22 mouse cellular contexts compared by ENCODE assay signal in genomic region chr11:112951421-112951820, GRCm38 (mm10).
DNase-seq lines count a peak whose midpoint lies in the region; ATAC-seq and TF ChIP-seq lines count a peak whose summit lies in the region.
"Had no signal": no experiment of that assay in that cellular context is flagged by ENCODE, and none has a peak within 500 bp of the region (broad histone marks: within the 10 kb centered on the region; RNA-seq: fewer than 3 reads in every experiment).

No protein-coding gene starts in this region.

- H3K36me3 ChIP-seq in forebrain, embryonic 13.5 days (ENCODE audit: poor library complexity, severe bottlenecking) = no peaks in the 10 kb centered on the region
- H3K36me3 ChIP-seq in forebrain, embryonic 15.5 days = no peaks in the 10 kb centered on the region
- H3K36me3 ChIP-seq in forebrain, embryonic 14.5 days (ENCODE audit: control insufficient read depth, insufficient read depth, low read length) = no peaks in the 10 kb centered on the region
- H3K36me3 ChIP-seq in forebrain, embryonic 10.5 days (replicated peaks) = no peaks in the 10 kb centered on the region
- H3K36me3 ChIP-seq: G1E had no signal

- H3K4me3 ChIP-seq in forebrain, embryonic 13.5 days = no peak overlapping the region
- no peak overlapping the region for H3K4me3 ChIP-seq in forebrain, embryonic 15.5 days
- no peak overlapping the region for H3K4me3 ChIP-seq in forebrain, embryonic 14.5 days (ENCODE audit: low read depth, low read length)
- H3K4me3 ChIP-seq in forebrain, embryonic 10.5 days = no peak overlapping the region
- H3K4me3 ChIP-seq in cerebellum, adult 2 months (replicated peaks; ENCODE audit: insufficient read depth, low read depth, low read length) = no peak overlapping the region

- TF ChIP-seq CTCF in brain, embryonic 14.5 days (IDR thresholded peaks at IDR 0.05; ENCODE audit: borderline replicate concordance, extremely low read depth, insufficient read depth, insufficient read length) = no peak
- TF ChIP-seq CTCF in cerebellum, adult 2 months (IDR thresholded peaks at IDR 0.05; ENCODE audit: borderline replicate concordance, insufficient read depth, low read depth, low read length) = no peak

- H3K4me2 ChIP-seq in forebrain, embryonic 13.5 days = no peak overlapping the region
- no peak overlapping the region for H3K4me2 ChIP-seq in forebrain, embryonic 15.5 days (replicated peaks)
- H3K4me2 ChIP-seq in forebrain, embryonic 14.5 days (ENCODE audit: low read length) = no peak overlapping the region

- no peak for TF ChIP-seq POLR2A in brain, embryonic 14.5 days (IDR thresholded peaks at IDR 0.05; ENCODE audit: borderline replicate concordance, extremely low read depth, insufficient read depth, insufficient read length, poor library complexity, severe bottlenecking)
- no peak for TF ChIP-seq POLR2A in cerebellum, adult 2 months (IDR thresholded peaks at IDR 0.05; ENCODE audit: borderline replicate concordance, insufficient read depth, low read length)

- H3K27ac ChIP-seq in forebrain, embryonic 13.5 days = 0 out of 2 replicates have a peak overlapping the region, but pooled peaks have one; percentile 25
- no peak overlapping the region for H3K27ac ChIP-seq in forebrain, embryonic 15.5 days (replicated peaks)
- no peak overlapping the region for H3K27ac ChIP-seq in forebrain, embryonic 14.5 days (ENCODE audit: low read depth, low read length)
- no peak overlapping the region for H3K27ac ChIP-seq in forebrain, embryonic 10.5 days
- H3K27ac ChIP-seq in cerebellum, adult 2 months (ENCODE audit: insufficient read depth, low read length) = no peak overlapping the region

- no peak overlapping the region for H3K9ac ChIP-seq in forebrain, embryonic 13.5 days
- H3K9ac ChIP-seq in forebrain, embryonic 15.5 days (replicated peaks) = no peak overlapping the region
- H3K9ac ChIP-seq in forebrain, embryonic 14.5 days (ENCODE audit: low read length) = no peak overlapping the region

- ATAC-seq in forebrain, embryonic 13.5 days = no peak
- ATAC-seq in forebrain, embryonic 15.5 days (replicated peaks) = no peak
- peak; percentile 46; the same call in 1 of the 2 replicates for ATAC-seq in forebrain, embryonic 14.5 days
- ATAC-seq: activated CD4-positive, CD25-positive, alpha-beta regulatory T cell, adult 4 months; CD4-positive, CD25-positive, alpha-beta regulatory T cell, adult 4 months; Patski had no signal

- H3K4me1 ChIP-seq in forebrain, embryonic 13.5 days = peaks cover 31% of the 10 kb centered on the region
- peaks cover 15% of the 10 kb centered on the region for H3K4me1 ChIP-seq in forebrain, embryonic 15.5 days
- peaks cover 20% of the 10 kb centered on the region for H3K4me1 ChIP-seq in forebrain, embryonic 14.5 days (ENCODE audit: control insufficient read depth, insufficient read depth, low read length)
- H3K4me1 ChIP-seq in forebrain, embryonic 10.5 days = peaks cover 23% of the 10 kb centered on the region
- no peaks in the 10 kb centered on the region for H3K4me1 ChIP-seq in cerebellum, adult 2 months (ENCODE audit: control insufficient read depth, insufficient read depth, low read length)

- no peaks in the 10 kb centered on the region for H3K9me3 ChIP-seq in forebrain, embryonic 13.5 days (replicated peaks)
- H3K9me3 ChIP-seq in forebrain, embryonic 15.5 days = no peaks in the 10 kb centered on the region
- H3K9me3 ChIP-seq in forebrain, embryonic 14.5 days (replicated peaks; ENCODE audit: control insufficient read depth, low read length) = no peaks in the 10 kb centered on the region
- no peaks in the 10 kb centered on the region for H3K9me3 ChIP-seq in forebrain, embryonic 10.5 days

- WGBS in forebrain, embryonic 13.5 days = 60% methylated on average over 4 of the region's 4 CpGs
- WGBS in forebrain, embryonic 15.5 days = 42% methylated on average over 4 of the region's 4 CpGs
- 41% methylated on average over 4 of the region's 4 CpGs for WGBS in forebrain, embryonic 14.5 days
- 72% methylated on average over 4 of the region's 4 CpGs for WGBS in forebrain, embryonic 10.5 days
- WGBS in cerebellum, adult 2 months = 64% methylated on average over 4 of the region's 4 CpGs

- H3K27me3 ChIP-seq in forebrain, embryonic 13.5 days = no peaks in the 10 kb centered on the region
- H3K27me3 ChIP-seq in forebrain, embryonic 15.5 days = no peaks in the 10 kb centered on the region
- no peaks in the 10 kb centered on the region for H3K27me3 ChIP-seq in forebrain, embryonic 14.5 days (replicated peaks; ENCODE audit: control insufficient read depth, insufficient read depth, low read length)
- H3K27me3 ChIP-seq in forebrain, embryonic 10.5 days (ENCODE audit: poor library complexity, severe bottlenecking) = no peaks in the 10 kb centered on the region
- H3K27me3 ChIP-seq in cerebellum, adult 2 months (ENCODE audit: control insufficient read depth, insufficient read depth, low read length) = no peaks in the 10 kb centered on the region
- H3K27me3 ChIP-seq: CH12.LX, Patski had no signal

- peak; percentile 57 for DNase-seq in forebrain, embryonic 14.5 days (ENCODE audit: low spot score)
- no peak for DNase-seq in forebrain, embryonic 10.5 days (ENCODE audit: extremely low spot score, low spot score)
- peak; percentile 73 for DNase-seq in brain, embryonic 14.5 days (ENCODE audit: low read depth)
- no peak for DNase-seq in cerebellum, adult 2 months
- DNase-seq: adrenal gland, adult 2 months; adrenal gland, adult 8-10 months; adrenal gland, postnatal 10 days; adrenal gland, postnatal 14 days; adrenal gland, postnatal 25 days; adrenal gland, postnatal 36 days; B cell, adult 2 months; cerebellum, adult 11 months; cerebellum, adult 11-12 months; cerebellum, adult 18-20 months; cerebellum, adult 8-10 months had no signal

Comparison
In these comparisons a context has a peak if more than half of its experiments do, and no peak if none do; other contexts are left out.
1. DNase-seq: peak in forebrain, embryonic 14.5 days (single experiment) and brain, embryonic 14.5 days (single experiment); none in forebrain, embryonic 10.5 days (single experiment) and cerebellum, adult 2 months (0 of 2).